Mouse (Mus musculus) neural tube, embryonic 13.5 days (tissue): ENCODE measurements around the gene Gak. TPM values are rescaled to one million over a fixed set of nuclear protein-coding genes. Genes with fewer than 3 reads are reported as not detected.

Experiments
- ATAC-seq: fragments of 200-750 bp; cut with Nextera tagmentation; 2 replicates; pipeline ENCODE4 v1.8.0; 2017; ENCODE audit warnings: low read depth, mild to moderate bottlenecking, moderate TSS enrichment, moderate library complexity
- H3K27ac ChIP-seq: fragments of 300-500 bp; sonication (generic); replicated peaks from 2 replicates; pipeline ENCODE4 v1.5.1; 2015; ENCODE audit warnings: moderate library complexity, mild to moderate bottlenecking, inconsistent platforms
- H3K27me3 ChIP-seq: fragments of 300-500 bp; sonication (generic); 2 replicates; pipeline ENCODE4 v1.6.1; 2015; ENCODE audit warnings: mild to moderate bottlenecking, inconsistent platforms
- H3K36me3 ChIP-seq: fragments of 300-500 bp; sonication (generic); 2 replicates; pipeline ENCODE4 v1.6.1; 2015; ENCODE audit warnings: mild to moderate bottlenecking, inconsistent platforms
- H3K4me1 ChIP-seq: fragments of 300-500 bp; sonication (generic); replicated peaks from 2 replicates; pipeline ENCODE4 v1.6.1; 2015; ENCODE audit warnings: inconsistent platforms
- H3K4me2 ChIP-seq: fragments of 300-500 bp; sonication (generic); 2 replicates; pipeline ENCODE4 v1.6.1; 2015; ENCODE audit warnings: inconsistent platforms, mild to moderate bottlenecking, moderate library complexity
- H3K4me3 ChIP-seq: fragments of 300-500 bp; sonication (generic); 2 replicates; pipeline ENCODE4 v1.5.1; 2015; ENCODE audit warnings: mild to moderate bottlenecking, inconsistent platforms
- H3K9ac ChIP-seq: fragments of 300-500 bp; sonication (generic); 2 replicates; pipeline ENCODE4 v1.6.1; 2015; ENCODE audit warnings: moderate library complexity, mild to moderate bottlenecking, inconsistent platforms
- H3K9me3 ChIP-seq: fragments of 300-500 bp; sonication (generic); 2 replicates; pipeline ENCODE4 v1.6.1; 2016; ENCODE audit warnings: inconsistent platforms
- WGBS: fragments of 180-500 bp; shearing (Covaris S2); methylation state at CpG from one replicate; pipeline ENCODE4 v1.1.7; 2015; 5-methylcytosine and 5-hydroxymethylcytosine counted together
- polyA plus RNA-seq: library from polyadenylated mRNA; unstranded; fragments of >200 nt; fragmentation: Nextera tagmentation; extraction: Ambion mirVana; gene quantifications from 2 replicates; pipeline ENCODE4 v1.2.1, GENCODE M21; 2015

Gene Gak
- polyA plus RNA-seq, 1 experiment from 2014 or later: 51.0 TPM

- H3K4me1 ChIP-seq: peaks cover 11% of the 10 kb centered on the region
- H3K27ac ChIP-seq: no peak overlapping the region
- WGBS: 78% methylated on average over 4 of the region's 4 CpGs
- H3K4me2 ChIP-seq: no peak overlapping the region
- no peak overlapping the region for H3K4me3 ChIP-seq
- no peaks in the 10 kb centered on the region for H3K9me3 ChIP-seq
- H3K9ac ChIP-seq: no peak overlapping the region
- H3K36me3 ChIP-seq: peaks cover 6% of the 10 kb centered on the region; the same call in 1 of the 2 replicates
- ATAC-seq: no peak
- H3K27me3 ChIP-seq: no peaks in the 10 kb centered on the region
Observed at GRCm38 (mm10) chr5:108633676-108634075, 4.1 kb upstream of the Gak start.

- Histone ChIP-seq H3K4me3 (peak overlapping the region; percentile 71), H3K4me2 (peak overlapping the region; percentile 96), H3K36me3 (peaks cover 6% of the 10 kb centered on the region), H3K9me3 (no peaks in the 10 kb centered on the region), H3K9ac (peak overlapping the region; percentile 93), H3K27ac (peak overlapping the region; percentile 93), H3K27me3 (no peaks in the 10 kb centered on the region), H3K4me1 (peaks cover 32% of the 10 kb centered on the region)
- ATAC-seq: peak; percentile 90
- WGBS: 1% methylated on average over 32 of the region's 32 CpGs
Observed at GRCm38 (mm10) chr5:108628891-108629633, 493 bp downstream of the Gak start.

GRCm38 (mm10) chr5:108626050-108626660 lies 3.4 kb downstream of the Gak start:
- H3K36me3 ChIP-seq: peaks cover 34% of the 10 kb centered on the region
- ATAC-seq: no peak
- WGBS: 87% methylated on average over 4 of the region's 4 CpGs
- no peaks in the 10 kb centered on the region for H3K27me3 ChIP-seq
- no peak overlapping the region for H3K4me3 ChIP-seq
- H3K27ac ChIP-seq: no peak overlapping the region
- H3K9me3 ChIP-seq: no peaks in the 10 kb centered on the region
- H3K4me2 ChIP-seq: no peak overlapping the region
- no peak overlapping the region for H3K9ac ChIP-seq
- peaks cover 32% of the 10 kb centered on the region for H3K4me1 ChIP-seq

- no peak overlapping the region for H3K27ac ChIP-seq
- H3K4me2 ChIP-seq: no peak overlapping the region
- no peak for ATAC-seq
- H3K4me1 ChIP-seq: peaks cover 3% of the 10 kb centered on the region; the same call in 1 of the 2 replicates
- H3K4me3 ChIP-seq: no peak overlapping the region
- H3K27me3 ChIP-seq: no peaks in the 10 kb centered on the region
- WGBS: 88% methylated on average over 2 of the region's 2 CpGs
- no peaks in the 10 kb centered on the region for H3K9me3 ChIP-seq
- peaks cover 59% of the 10 kb centered on the region for H3K36me3 ChIP-seq
- H3K9ac ChIP-seq: no peak overlapping the region
Observed at GRCm38 (mm10) chr5:108621870-108622269, 7.7 kb downstream of the Gak start.

DNA sequence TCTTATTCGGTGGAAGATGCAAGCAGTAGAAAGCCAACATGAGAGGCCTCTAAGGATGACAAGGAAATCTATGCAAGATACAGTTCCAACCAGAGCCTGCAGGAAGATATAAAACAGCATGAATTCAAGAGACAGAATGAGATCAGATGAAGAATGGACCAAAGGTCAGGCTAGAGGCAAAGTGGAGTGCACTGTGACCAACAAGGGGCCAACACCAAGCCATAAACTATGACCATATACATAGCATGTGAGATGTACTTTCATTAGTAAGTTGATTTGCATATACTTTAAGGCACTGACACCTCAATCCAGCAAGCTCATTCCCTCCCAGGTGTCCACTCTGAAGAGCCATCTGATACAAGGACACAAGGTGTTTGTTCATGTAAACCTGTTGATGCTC lies 19.1 kb downstream of the Gak start:
- ATAC-seq: no peak
- H3K9me3 ChIP-seq: no peaks in the 10 kb centered on the region
- H3K9ac ChIP-seq: no peak overlapping the region
- no peak overlapping the region for H3K4me3 ChIP-seq
- H3K36me3 ChIP-seq: peaks cover 95% of the 10 kb centered on the region
- H3K27ac ChIP-seq: no peak overlapping the region
- H3K4me2 ChIP-seq: no peak overlapping the region
- 97% methylated on average over 1 of the region's 1 CpGs for WGBS
- H3K4me1 ChIP-seq: no peaks in the 10 kb centered on the region
- H3K27me3 ChIP-seq: no peaks in the 10 kb centered on the region

GRCm38 (mm10) chr5:108602537-108602936 lies 27.0 kb downstream of the Gak start:
- H3K9ac ChIP-seq: no peak overlapping the region
- WGBS: 95% methylated on average over 9 of the region's 9 CpGs
- ATAC-seq: no peak

DNA sequence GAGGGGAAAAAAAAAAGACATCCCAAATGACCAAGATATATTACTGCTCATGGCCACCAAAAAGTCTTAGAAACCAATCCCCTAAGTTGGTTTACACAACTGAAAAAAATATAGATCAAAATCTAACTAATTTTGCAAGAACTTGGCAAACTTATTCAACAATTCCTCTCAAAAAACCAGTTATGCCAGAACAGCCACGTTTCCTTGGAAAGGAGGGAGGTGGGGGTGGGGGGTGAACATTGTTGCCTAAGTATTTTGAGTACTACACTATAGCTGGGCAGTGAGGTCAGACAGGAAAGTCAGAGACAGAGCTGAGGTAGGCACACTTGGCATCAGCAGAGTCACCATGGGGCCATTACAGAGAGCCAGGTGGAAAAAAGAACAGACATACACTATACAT lies 29.6 kb downstream of the Gak start:
- Histone ChIP-seq H3K36me3 (peaks cover 98% of the 10 kb centered on the region), H3K27ac (no peak overlapping the region), H3K4me3 (no peak overlapping the region), H3K9me3 (no peaks in the 10 kb centered on the region), H3K4me1 (no peaks in the 10 kb centered on the region), H3K4me2 (no peak overlapping the region), H3K27me3 (no peaks in the 10 kb centered on the region), H3K9ac (no peak overlapping the region)
- WGBS: 93% methylated on average over 1 of the region's 1 CpGs
- no peak for ATAC-seq

More at GRCm38 (mm10) chr5:108602537-108602936, 27.0 kb downstream of the Gak start:
- Histone ChIP-seq H3K27ac (no peak overlapping the region), H3K36me3 (peaks cover 98% of the 10 kb centered on the region), H3K27me3 (no peaks in the 10 kb centered on the region), H3K4me1 (no peaks in the 10 kb centered on the region), H3K9me3 (no peaks in the 10 kb centered on the region), H3K4me2 (no peak overlapping the region), H3K4me3 (no peak overlapping the region)

- 85% methylated on average over 3 of the region's 3 CpGs for WGBS
Observed at GRCm38 (mm10) chr5:108581361-108581891, 48.1 kb downstream of the Gak start.

DNA sequence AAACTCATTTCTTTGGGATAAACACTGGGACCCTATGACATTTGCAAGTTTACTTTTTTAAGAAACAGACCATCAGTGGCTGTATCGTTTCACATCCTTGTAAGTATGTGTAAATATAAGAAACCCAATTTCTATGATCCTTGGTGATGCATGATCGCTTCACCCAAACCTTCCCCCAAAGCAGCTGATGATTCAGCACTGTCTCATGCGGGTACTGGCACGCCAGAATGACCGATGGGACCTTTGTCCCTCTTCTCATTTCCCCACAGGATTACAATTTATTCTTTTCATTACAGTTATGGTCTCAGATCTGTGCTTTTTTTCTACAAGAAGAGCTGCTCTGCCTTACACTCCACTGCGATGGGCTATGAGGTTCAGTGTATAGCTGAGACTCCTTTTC lies 56.5 kb downstream of the Gak start:
- Histone ChIP-seq H3K27ac (no peak overlapping the region), H3K27me3 (no peaks in the 10 kb centered on the region), H3K9me3 (no peaks in the 10 kb centered on the region), H3K4me3 (no peak overlapping the region), H3K9ac (no peak overlapping the region), H3K4me2 (no peak overlapping the region), H3K4me1 (no peaks in the 10 kb centered on the region), H3K36me3 (peaks cover 98% of the 10 kb centered on the region)
- WGBS: 96% methylated on average over 6 of the region's 6 CpGs
- no peak for ATAC-seq

More at GRCm38 (mm10) chr5:108581361-108581891, 48.1 kb downstream of the Gak start:
- H3K4me3 ChIP-seq: no peak overlapping the region
- H3K36me3 ChIP-seq: peaks cover 92% of the 10 kb centered on the region
- H3K9ac ChIP-seq: no peak overlapping the region
- no peak overlapping the region for H3K4me2 ChIP-seq
- no peak overlapping the region for H3K27ac ChIP-seq
- H3K27me3 ChIP-seq: no peaks in the 10 kb centered on the region
- H3K4me1 ChIP-seq: no peaks in the 10 kb centered on the region
- no peaks in the 10 kb centered on the region for H3K9me3 ChIP-seq
- no peak for ATAC-seq

DNA sequence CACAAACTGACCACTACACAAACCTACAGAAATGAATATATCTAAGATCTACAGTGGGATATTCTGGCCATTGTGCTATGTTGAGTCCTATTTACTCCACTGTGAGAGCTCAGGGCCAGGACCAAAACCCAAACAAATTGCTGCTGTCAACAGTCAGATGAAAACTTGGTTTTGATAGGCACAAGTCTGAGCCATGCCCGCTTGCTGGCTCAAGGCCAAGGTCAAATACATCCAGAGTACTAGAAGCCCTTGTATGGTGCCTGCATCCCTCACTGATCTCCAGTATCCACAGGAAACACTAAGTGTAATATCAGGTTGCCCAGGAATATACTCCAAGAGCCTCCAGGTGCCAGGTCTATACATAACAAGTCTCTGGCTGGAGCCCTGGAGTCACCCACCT lies 58.6 kb downstream of the Gak start:
- Histone ChIP-seq H3K4me2 (no peak overlapping the region), H3K9ac (no peak overlapping the region)

GRCm38 (mm10) chr5:108567104-108567503 lies 62.5 kb downstream of the Gak start:
- 95% methylated on average over 2 of the region's 2 CpGs for WGBS
- Histone ChIP-seq H3K9me3 (no peaks in the 10 kb centered on the region), H3K36me3 (peaks cover 66% of the 10 kb centered on the region), H3K4me2 (no peak overlapping the region), H3K27ac (no peak overlapping the region), H3K4me3 (no peak overlapping the region), H3K27me3 (no peaks in the 10 kb centered on the region), H3K9ac (no peak overlapping the region), H3K4me1 (no peaks in the 10 kb centered on the region)
- ATAC-seq: no peak

More for the DNA sequence above, 58.6 kb downstream of the Gak start:
- H3K4me3 ChIP-seq: no peak overlapping the region
- ATAC-seq: no peak
- no peaks in the 10 kb centered on the region for H3K9me3 ChIP-seq
- WGBS: 83% methylated on average over 1 of the region's 1 CpGs
- H3K27ac ChIP-seq: no peak overlapping the region
- H3K36me3 ChIP-seq: peaks cover 94% of the 10 kb centered on the region
- H3K27me3 ChIP-seq: no peaks in the 10 kb centered on the region
- no peaks in the 10 kb centered on the region for H3K4me1 ChIP-seq

DNA sequence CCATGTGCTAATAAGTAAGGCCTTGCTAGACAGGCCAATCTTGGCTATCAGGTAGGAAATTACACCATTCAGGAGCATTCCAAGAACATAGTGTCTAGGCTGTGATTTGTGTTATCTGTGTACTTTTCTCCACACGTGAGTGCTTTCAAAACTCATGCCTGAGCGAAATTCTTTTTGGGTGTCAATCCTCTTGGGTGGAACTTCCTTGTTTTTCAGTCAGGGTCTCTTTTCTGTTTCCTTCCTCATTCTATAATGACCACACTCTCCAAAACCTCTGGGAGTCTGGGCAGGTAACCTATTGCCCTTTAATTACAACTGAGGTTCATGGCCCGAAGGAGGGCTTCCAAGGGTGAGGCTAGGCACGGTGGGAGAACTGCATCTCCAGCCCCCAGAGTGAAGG lies 63.0 kb downstream of the Gak start:
- no peak for ATAC-seq
- H3K36me3 ChIP-seq: peaks cover 60% of the 10 kb centered on the region

More for the DNA sequence above, 63.0 kb downstream of the Gak start:
- H3K4me1 ChIP-seq: no peaks in the 10 kb centered on the region
- H3K4me3 ChIP-seq: no peak overlapping the region
- H3K4me2 ChIP-seq: no peak overlapping the region
- no peaks in the 10 kb centered on the region for H3K27me3 ChIP-seq
- no peaks in the 10 kb centered on the region for H3K9me3 ChIP-seq
- 96% methylated on average over 4 of the region's 4 CpGs for WGBS
- H3K27ac ChIP-seq: no peak overlapping the region
- no peak overlapping the region for H3K9ac ChIP-seq
